Mouse (Mus musculus) heart, postnatal 0 days (tissue): ENCODE results near the gene Relt. TPM values are rescaled to one million over a fixed set of nuclear protein-coding genes. Genes with fewer than 3 reads are reported as not detected.

Source experiments
- ATAC-seq: fragments of 200-750 bp; cut with Nextera tagmentation; 2 replicates; pipeline ENCODE4 v1.8.0; 2017; ENCODE audit warnings: low read depth, moderate number of reproducible peaks, moderate library complexity; ENCODE audit not compliant: insufficient read depth
- DNase-seq: peaks from one replicate; pipeline ENCODE4 v3.0.0-alpha.2; 2016; ENCODE audit warnings: low spot score
- H3K27ac ChIP-seq: fragments of 300-500 bp; sonication (generic); 2 replicates; pipeline ENCODE4 v1.5.1; 2014; ENCODE audit warnings: low read depth, mild to moderate bottlenecking
- H3K27me3 ChIP-seq: fragments of 300-500 bp; sonication (generic); 2 replicates; pipeline ENCODE4 v1.6.1; 2014; ENCODE audit warnings: low read length, mixed read lengths; ENCODE audit not compliant: control insufficient read depth, insufficient read depth
- H3K36me3 ChIP-seq: fragments of 300-500 bp; sonication (generic); replicated peaks from 2 replicates; pipeline ENCODE4 v1.6.1; 2014; ENCODE audit warnings: low read length, mixed read lengths; ENCODE audit not compliant: control insufficient read depth, insufficient read depth
- H3K4me1 ChIP-seq: fragments of 300-500 bp; sonication (generic); 2 replicates; pipeline ENCODE4 v1.6.1; 2014; ENCODE audit warnings: antibody characterized with exemption; ENCODE audit not compliant: control insufficient read depth, insufficient read depth
- H3K4me2 ChIP-seq: fragments of 300-500 bp; sonication (generic); 2 replicates; pipeline ENCODE4 v1.6.1; 2014; ENCODE audit warnings: low read depth, mild to moderate bottlenecking, low read length, moderate library complexity
- H3K4me3 ChIP-seq: fragments of 300-500 bp; sonication (generic); 2 replicates; pipeline ENCODE4 v1.5.1; 2014; ENCODE audit warnings: low read depth, low read length
- H3K9ac ChIP-seq: fragments of 300-500 bp; sonication (generic); replicated peaks from 2 replicates; pipeline ENCODE4 v1.6.1; 2014; ENCODE audit warnings: low read depth, low read length, mixed read lengths
- H3K9me3 ChIP-seq: fragments of 300-500 bp; sonication (generic); replicated peaks from 2 replicates; pipeline ENCODE4 v1.6.1; 2016; ENCODE audit warnings: low read length; ENCODE audit not compliant: control insufficient read depth
- CTCF ChIP-seq: IDR thresholded peaks from 2 replicates; pipeline ENCODE4 v1.5.1; 2016; ENCODE audit warnings: antibody characterized with exemption, control low read depth, low read depth
- EP300 ChIP-seq: IDR thresholded peaks from 2 replicates; pipeline ENCODE4 v1.6.1; 2016; ENCODE audit warnings: antibody characterized with exemption, low read depth
- WGBS: fragments of 180-500 bp; shearing (Covaris S2); extraction: QIAGEN DNeasy Blood & Tissue Kit; methylation state at CpG from one replicate; pipeline ENCODE4 v1.1.7; 2014; 5-methylcytosine and 5-hydroxymethylcytosine counted together
- polyA plus RNA-seq: library from polyadenylated mRNA; unstranded; fragments of >200 nt; fragmentation: Nextera tagmentation; extraction: Ambion mirVana; gene quantifications from 2 replicates; pipeline ENCODE4 v1.2.1, GENCODE M21; 2015
- total RNA-seq: library from RNA; depleted of rRNA; stranded (reverse); fragments of >200 nt; gene quantifications from 2 replicates; pipeline ENCODE4 v1.2.3, GENCODE M21; 2014; ENCODE audit warnings: low replicate concordance

The Relt gene
- total and polyA plus RNA-seq, 2 experiments from 2014 or later = 2.3 to 5.1 TPM

DNA sequence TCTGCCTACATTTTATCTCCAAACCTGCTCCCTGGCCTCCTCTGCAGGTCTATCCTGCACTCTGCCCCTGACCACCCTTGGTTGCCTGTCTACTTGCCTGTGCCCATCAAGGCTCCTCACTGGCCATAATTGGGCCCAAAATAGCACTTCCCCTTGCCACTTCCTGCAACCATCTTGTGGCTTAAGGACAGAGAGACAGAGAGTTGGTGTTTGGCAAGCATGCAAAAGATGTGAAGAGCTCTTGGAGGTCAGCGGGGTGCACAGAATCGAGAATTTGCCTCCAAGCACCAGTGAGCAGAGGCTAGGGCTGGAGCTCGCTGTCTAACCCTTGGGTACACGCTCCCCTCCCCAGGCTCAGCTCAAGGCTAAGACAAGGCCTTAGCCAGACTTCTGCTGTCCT, 5.3 kb upstream of the Relt start:
- WGBS = 54% methylated on average over 4 of the region's 4 CpGs
- H3K27ac ChIP-seq = no peak overlapping the region
- H3K4me1 ChIP-seq = no peaks in the 10 kb centered on the region; the same call in 1 of the 2 replicates
- H3K4me2 ChIP-seq = no peak overlapping the region
- TF ChIP-seq EP300 (no peak), CTCF (no peak)
- no peaks in the 10 kb centered on the region for H3K9me3 ChIP-seq
- DNase-seq (no peak), ATAC-seq (no peak)
- H3K36me3 ChIP-seq = peaks cover 18% of the 10 kb centered on the region
- no peak overlapping the region for H3K4me3 ChIP-seq
- H3K9ac ChIP-seq = no peak overlapping the region
- no peaks in the 10 kb centered on the region for H3K27me3 ChIP-seq

DNA sequence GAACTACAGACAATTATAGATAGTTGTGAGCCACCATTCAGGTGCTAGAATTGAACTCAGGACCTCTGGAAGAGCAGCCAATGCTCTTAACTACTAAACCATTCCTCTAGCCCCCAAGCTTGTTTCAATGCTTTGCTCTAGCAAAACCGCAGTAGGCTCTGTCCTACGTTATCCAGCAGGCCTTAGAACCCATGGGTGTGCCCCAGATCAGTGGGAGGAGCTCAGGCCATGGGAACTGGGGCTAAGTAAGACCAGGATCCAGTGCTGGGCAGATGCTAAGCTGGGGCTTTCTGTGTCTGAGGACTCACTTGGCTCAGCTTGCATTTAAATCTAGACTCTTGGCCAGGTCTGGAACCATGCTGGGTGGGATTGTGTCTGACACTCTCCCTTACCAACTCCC, 4.3 kb upstream of the Relt start:
- Histone ChIP-seq H3K9ac (no peak overlapping the region), H3K4me1 (no peaks in the 10 kb centered on the region; the same call in 1 of the 2 replicates), H3K27me3 (no peaks in the 10 kb centered on the region), H3K36me3 (peaks cover 8% of the 10 kb centered on the region; the same call in 1 of the 2 replicates), H3K27ac (no peak overlapping the region), H3K4me3 (no peak overlapping the region), H3K4me2 (no peak overlapping the region), H3K9me3 (no peaks in the 10 kb centered on the region)
- TF ChIP-seq EP300 (no peak), CTCF (no peak)
- WGBS = 50% methylated on average over 2 of the region's 2 CpGs
- ATAC-seq (no peak), DNase-seq (no peak)

DNA sequence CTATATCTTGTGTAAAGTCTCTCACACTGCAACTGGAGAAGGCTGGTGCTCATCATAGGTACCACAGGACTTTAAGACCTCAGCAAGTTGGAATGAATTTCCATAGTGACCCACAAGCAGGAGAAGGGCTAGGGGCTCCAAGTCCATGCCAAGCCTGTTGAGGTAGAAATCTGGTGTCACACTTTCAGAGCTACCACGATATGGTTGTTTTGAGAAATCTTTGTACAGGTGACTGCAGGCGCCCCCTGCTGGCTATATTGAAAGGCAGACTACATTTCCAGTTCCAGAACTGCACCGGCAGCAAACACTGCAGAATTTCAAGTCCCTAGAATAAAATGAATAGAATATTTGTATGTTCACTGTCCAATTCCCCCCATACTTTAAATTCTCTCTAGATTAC, 3.4 kb upstream of the Relt start:
- Histone ChIP-seq H3K4me2 (no peak overlapping the region), H3K4me1 (no peaks in the 10 kb centered on the region), H3K27me3 (no peaks in the 10 kb centered on the region), H3K4me3 (no peak overlapping the region), H3K9me3 (no peaks in the 10 kb centered on the region), H3K9ac (no peak overlapping the region), H3K36me3 (no peaks in the 10 kb centered on the region), H3K27ac (no peak overlapping the region)
- DNase-seq = peak; percentile 69
- WGBS = 7% methylated on average over 3 of the region's 3 CpGs
- TF ChIP-seq EP300 (no peak), CTCF (peak; percentile 62)
- ATAC-seq = no peak

DNA sequence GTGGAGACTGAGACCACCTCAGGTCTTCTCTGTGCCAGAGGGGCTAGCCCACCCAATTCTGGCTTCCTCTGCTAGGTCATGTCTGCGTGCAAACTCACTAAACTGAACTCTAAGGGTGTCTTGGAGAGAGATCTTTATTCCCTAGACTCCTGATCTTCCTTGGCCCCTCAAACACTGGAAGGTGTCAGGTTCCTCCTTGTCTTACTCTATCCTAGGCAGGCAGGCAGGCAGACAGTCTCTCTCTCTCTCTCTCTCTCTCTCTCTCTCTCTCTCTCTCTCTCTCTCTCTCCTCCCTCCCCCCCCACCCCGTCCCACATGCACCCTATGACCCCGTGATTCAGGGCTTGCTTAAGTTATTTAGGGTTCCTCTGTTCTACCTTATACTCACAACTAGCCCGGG, 893 bp downstream of the Relt start:
- H3K4me1 ChIP-seq = peaks cover 19% of the 10 kb centered on the region
- H3K9me3 ChIP-seq = no peaks in the 10 kb centered on the region
- H3K36me3 ChIP-seq = no peaks in the 10 kb centered on the region
- H3K27ac ChIP-seq = 0 out of 2 replicates have a peak overlapping the region, but pooled peaks have one; percentile 75
- no peak for ATAC-seq
- H3K27me3 ChIP-seq = no peaks in the 10 kb centered on the region
- 15% methylated on average over 4 of the region's 4 CpGs for WGBS
- H3K9ac ChIP-seq = peak overlapping the region; percentile 62; the same call in 1 of the 2 replicates
- TF ChIP-seq CTCF = no peak
- no peak for TF ChIP-seq EP300
- H3K4me3 ChIP-seq = peak overlapping the region; percentile 75
- H3K4me2 ChIP-seq = peak overlapping the region; percentile 81
- DNase-seq = no peak

DNA sequence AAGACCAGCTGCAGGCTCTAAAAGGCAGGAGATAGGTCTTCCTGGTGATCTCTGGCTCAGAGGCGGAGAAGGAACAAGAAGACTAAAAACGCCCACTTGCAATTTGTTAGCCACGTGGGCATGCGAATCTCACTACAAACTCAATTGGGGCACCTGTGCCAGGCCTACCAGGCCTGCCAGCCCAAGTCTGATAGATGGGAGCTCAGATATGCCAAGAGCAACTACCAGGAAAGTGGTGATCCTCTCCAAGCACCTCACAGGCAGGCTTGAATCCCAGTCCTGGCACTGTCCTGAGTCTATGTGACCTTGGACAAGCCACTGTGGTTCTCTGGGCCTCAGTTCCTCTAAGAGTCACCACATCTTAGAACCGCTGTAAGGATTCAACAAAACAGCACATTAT, 2.0 kb downstream of the Relt start:
- no peak overlapping the region for H3K4me3 ChIP-seq
- TF ChIP-seq EP300 = no peak
- WGBS = 91% methylated on average over 5 of the region's 5 CpGs
- H3K27ac ChIP-seq = no peak overlapping the region
- H3K27me3 ChIP-seq = no peaks in the 10 kb centered on the region
- DNase-seq = no peak
- no peak overlapping the region for H3K9ac ChIP-seq
- no peak overlapping the region for H3K4me2 ChIP-seq
- H3K9me3 ChIP-seq = no peaks in the 10 kb centered on the region
- no peak for ATAC-seq
- H3K36me3 ChIP-seq = no peaks in the 10 kb centered on the region
- peaks cover 19% of the 10 kb centered on the region for H3K4me1 ChIP-seq

DNA sequence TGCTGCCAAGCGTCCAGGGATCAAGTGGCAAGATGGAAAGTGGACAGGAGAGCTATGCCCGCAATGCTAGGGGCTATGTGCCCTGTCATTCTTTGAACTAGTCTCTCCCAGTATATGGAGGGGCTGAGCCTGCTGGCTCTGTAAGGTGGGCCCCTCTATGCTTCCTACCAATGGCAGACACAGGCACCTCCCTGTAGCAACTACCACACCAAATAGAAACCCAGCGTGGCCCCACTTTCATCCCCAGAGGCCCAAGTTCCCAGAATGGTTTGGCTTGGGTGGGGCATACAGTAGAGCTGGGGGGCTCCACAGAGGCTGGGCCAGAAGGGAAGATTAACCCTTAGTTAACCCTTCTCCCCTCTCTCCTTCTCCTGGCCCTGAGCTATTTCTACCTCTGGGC, 2.8 kb downstream of the Relt start:
- no peak for DNase-seq
- H3K4me1 ChIP-seq = peaks cover 20% of the 10 kb centered on the region
- no peak overlapping the region for H3K4me3 ChIP-seq
- WGBS = 69% methylated on average over 3 of the region's 3 CpGs
- TF ChIP-seq EP300 (no peak), CTCF (no peak)
- 0 out of 2 replicates have a peak overlapping the region, but pooled peaks have one; percentile 9 for H3K27ac ChIP-seq
- no peaks in the 10 kb centered on the region for H3K36me3 ChIP-seq
- no peak overlapping the region for H3K4me2 ChIP-seq
- H3K9ac ChIP-seq = no peak overlapping the region
- no peaks in the 10 kb centered on the region for H3K9me3 ChIP-seq
- no peaks in the 10 kb centered on the region for H3K27me3 ChIP-seq
- ATAC-seq = no peak
